Mouse (Mus musculus): ENCODE measurements around the gene AC161166.1.
"Not testable (repeated sequence)": the region's sequence is repeated elsewhere in the genome, so short reads cannot be mapped to it uniquely, and the experiment has no call there.

The AC161166.1 gene

DNA sequence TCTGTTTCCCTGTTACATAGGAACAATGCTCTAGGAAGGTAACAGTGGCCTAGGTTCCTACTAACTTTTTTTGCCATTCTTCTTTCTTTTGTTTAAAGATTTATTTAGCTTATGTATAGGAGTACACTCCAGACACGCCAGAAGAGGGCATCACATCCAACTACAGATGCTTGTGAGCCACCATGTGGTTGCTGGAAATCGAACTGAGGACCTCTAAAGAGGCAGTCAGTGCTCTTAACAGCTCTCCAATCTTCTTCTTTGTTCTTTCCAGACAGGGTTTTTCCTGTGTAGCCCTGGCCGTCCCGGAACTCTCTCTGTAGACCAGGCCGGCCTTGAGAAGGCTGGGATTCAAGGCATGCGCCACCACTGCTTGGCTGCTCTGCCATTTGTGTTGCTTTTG lies 12.7 kb upstream of the AC161166.1 start:
- no peak for DNase-seq

DNA sequence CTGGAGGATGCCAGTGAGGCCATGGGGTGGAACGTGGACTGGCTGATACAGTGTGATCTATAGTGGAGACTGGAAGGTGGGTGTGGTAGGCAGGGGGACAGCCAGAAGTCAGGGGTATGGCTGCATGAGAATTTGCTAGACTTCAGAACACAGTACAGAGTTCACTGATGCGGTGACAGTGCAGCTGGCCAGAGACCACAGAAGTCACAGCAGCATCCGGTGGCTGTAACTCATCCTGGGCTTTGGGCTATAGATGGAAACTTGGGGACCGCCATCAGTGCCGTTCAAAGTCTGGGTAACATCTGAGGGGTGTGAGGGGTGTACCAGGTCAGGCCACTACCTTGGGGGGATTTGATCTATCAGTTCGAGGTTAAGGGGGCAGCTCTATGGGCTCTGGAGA lies 11.5 kb upstream of the AC161166.1 start:
- DNase-seq = no peak

GRCm38 (mm10) chr7:24522805-24523204 lies 10.6 kb upstream of the AC161166.1 start:
- DNase-seq = no peak

GRCm38 (mm10) chr7:24520054-24520453 lies 7.8 kb upstream of the AC161166.1 start:
- DNase-seq = not testable (repeated sequence)

GRCm38 (mm10) chr7:24519130-24519529 lies 6.9 kb upstream of the AC161166.1 start:
- DNase-seq = no peak

DNA sequence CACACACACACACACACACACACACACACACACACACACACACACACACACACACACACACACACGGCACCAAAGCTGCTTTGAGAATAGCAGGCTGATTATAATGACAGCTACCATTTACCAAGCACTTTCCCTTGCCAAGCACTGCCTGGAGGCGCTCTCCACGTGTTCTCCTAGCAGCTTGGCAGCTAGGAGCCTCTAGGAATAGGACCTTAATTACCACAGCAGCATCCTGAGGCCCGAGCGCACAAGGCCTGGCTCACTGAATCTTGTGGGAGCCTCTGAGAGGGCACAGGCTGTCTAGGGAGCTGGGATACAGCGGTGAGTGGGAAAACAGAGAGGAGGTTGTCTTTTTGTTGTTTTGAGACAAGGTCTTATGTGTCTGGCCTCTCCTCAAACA lies 5.4 kb upstream of the AC161166.1 start:
- no peak for DNase-seq

- no peak for DNase-seq
Observed at GRCm38 (mm10) chr7:24517077-24517476, 4.8 kb upstream of the AC161166.1 start.

DNA sequence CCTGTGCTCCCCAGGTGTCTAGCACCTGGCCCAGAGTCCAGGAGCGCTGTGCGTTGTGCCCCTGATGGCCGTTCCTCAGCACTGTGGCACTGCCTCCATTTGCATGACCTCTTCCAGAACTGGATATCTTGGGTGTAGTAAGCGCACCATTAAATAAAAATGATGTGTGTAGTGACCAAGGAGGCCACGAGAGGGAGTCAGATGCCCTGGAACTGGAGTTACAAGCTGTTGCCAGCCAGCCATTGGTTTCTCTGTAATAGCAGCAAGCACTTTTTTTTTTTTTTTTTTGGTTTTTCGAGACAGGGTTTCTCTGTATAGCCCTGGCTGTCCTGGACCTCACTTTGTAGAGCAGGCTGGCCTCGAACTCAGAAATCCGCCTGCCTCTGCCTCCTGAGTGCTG lies 4.1 kb upstream of the AC161166.1 start:
- DNase-seq = not testable (repeated sequence)

DNA sequence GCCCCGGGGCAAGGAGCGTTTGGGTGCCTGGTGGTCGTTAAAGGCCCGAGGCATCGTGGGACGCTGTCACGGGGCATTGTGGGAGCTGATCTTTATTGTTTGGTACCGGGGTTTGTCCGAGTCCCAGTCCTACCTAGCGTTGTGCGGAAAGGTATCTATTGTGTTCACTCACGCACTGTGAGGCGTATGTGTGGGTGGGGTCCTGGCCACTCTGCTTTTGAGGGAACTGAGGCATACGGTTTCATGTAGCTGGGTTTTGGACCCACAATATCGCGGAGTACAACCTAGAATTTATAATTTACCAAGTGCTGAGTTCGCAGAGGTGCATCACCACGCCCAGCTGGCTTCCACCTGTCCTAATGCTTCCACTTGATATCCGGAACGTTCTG lies 4.5 kb downstream of the AC161166.1 start:
- no peak for DNase-seq

DNA sequence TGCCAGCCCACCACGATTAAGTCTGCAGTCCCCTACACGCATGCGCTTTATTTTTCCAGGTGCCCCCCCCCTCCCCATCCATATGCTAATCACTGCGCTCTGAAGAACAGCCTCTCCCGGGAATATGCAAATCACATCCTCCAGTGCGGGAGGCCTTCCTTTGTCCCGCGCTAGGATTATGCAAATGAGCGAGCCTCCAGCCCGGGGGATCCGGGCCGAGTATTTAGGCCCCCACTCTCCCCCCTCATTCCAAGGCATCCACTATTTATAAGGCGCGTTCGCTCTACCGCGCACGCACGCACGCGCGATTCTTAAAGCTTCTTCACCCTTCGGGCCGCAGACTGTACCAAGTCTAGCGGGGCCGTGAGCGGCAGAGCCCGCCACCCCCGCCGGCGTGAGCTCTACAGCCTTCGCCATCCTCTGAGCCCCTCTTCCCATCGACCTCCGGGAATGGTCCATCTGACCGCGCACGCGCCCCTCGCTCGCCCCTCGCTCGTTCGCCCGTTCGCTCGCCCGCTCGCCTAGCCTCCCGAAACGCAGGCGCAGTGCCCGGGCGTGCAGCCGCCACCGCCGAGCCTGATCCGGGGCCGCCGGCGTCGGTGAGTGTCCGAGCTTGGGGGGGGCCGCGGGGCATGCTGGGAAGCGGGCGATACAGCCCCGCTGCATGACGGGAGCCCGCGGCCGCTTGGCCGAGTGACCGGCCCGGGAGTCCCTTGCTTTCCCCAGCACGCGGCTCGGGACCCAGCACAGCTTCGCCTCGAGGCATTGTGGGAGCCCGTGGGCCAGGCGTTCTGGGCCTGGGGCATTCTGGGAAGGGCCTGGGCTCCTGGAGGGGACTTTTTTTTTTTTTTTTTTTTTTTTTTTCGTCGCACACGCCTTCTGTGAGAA lies 5.2 kb downstream of the AC161166.1 start, which contains the start of gene Zfp428:
Gene Zfp428, plus strand, starts transcription at position 169 of the 888 bp plus-strand sequence.
- DNase-seq = peak; percentile 90 to 91

- DNase-seq = peak; percentile 33 to 39
Observed at GRCm38 (mm10) chr7:24506476-24506837, 5.8 kb downstream of the AC161166.1 start.

DNA sequence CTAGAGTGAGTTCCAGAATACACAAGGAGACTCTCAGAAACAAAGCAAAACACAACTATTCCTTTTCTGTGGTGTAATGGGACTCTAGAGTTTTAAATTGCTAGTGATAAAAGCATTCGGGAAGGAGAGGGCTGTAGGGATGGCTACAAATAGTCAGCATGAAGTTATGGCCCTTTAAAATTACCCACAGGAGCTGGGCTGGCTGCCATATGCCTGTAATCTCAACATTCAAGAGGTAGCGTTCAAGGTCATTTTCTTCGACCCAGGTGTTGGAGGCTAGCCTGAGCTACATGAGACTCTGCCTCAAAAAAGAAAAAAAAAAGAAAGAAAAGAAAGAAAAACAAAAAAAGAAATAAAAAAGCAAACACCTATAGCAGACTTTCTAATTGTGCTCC lies 6.2 kb downstream of the AC161166.1 start:
- no peak for DNase-seq

GRCm38 (mm10) chr7:24505447-24506064 lies 6.7 kb downstream of the AC161166.1 start:
- DNase-seq = no peak

DNA sequence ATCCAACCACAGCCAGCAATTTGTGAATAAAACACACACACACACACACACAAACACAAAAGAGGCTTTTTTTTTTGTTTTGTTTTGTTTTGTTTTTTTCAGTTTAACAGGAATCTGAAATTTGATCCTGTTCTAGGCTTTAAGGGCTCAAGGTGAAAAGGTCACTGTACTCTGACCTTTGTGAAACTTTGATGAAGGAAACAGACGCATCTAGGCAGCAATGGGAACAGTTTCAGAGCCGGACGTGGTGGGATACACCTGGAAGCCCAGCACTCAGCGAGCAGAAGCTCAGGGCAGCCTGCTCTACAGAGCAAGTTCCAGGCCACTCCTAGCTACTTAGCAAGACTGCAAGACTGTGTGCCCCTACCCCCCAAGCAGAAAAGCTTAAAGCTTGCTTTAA lies 7.4 kb downstream of the AC161166.1 start:
- DNase-seq = no peak

DNA sequence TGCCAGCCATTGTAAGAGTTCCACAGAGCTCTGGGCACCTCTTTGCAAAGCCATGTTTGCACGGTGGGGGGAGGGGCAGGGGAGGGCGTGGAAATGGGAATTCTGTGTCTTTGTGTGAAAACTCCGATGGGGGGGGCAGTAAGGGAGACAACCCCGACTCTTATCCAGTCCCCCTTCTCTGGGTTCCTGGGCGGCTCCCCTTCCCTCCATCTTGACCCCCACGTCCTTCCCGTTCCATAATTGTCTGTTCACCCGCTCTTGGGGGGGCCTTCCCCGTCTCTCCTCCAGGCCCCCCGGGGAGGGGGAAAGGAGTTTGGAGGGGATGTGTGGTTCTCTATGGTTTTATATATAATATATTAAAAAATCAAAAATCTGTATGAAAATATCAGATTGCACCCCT lies 8.3 kb downstream of the AC161166.1 start:
- DNase-seq = no peak

- peak; percentile 52 to 57 for DNase-seq
Observed at GRCm38 (mm10) chr7:24501492-24501891, 10.8 kb downstream of the AC161166.1 start.

DNA sequence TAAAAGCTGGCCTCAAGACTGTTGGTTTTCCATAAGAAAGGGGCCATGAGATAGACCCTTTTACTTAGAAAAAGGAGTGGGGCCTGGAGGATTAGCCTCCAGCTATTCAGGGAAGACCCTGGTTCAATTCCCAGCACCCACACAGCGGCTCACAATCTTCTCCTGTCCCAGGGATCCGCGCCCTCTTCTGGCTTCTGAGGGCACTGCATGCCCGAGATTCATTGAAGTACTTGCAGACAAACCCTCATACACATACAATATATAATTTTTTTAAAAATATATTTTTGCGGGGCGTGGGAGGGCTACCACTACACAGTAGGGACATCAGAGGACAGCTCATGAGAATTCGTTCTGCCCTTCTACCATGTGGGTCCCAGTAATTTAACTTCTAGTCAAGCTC lies 11.3 kb downstream of the AC161166.1 start:
- DNase-seq = peak in 1 of 2 experiments; percentile 53

- DNase-seq = peak in 1 of 2 experiments; percentile 33
Observed at GRCm38 (mm10) chr7:24499856-24500577, 12.2 kb downstream of the AC161166.1 start.

DNA sequence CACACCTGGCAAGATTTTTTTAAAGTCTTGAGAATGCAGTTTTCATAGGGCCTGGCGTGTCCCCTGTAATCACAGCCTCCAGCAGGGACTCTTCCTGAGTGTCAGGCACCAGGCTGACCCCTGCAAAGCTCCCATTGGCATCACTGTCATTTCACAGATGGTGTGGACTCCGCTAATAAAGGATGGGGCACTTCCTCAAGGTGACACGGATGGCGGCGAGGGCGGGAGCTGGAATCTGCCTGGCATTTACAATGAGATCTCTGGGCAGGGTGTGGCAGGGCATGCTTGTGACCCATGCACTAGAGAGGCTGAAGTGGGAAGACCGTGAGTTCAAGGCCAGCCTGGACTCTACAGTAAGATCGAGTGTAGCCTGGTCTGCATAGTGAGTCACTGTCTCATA lies 24.0 kb downstream of the AC161166.1 start:
- DNase-seq = no peak

- no peak for DNase-seq
Observed at GRCm38 (mm10) chr7:24487403-24487802, 24.9 kb downstream of the AC161166.1 start.

DNA sequence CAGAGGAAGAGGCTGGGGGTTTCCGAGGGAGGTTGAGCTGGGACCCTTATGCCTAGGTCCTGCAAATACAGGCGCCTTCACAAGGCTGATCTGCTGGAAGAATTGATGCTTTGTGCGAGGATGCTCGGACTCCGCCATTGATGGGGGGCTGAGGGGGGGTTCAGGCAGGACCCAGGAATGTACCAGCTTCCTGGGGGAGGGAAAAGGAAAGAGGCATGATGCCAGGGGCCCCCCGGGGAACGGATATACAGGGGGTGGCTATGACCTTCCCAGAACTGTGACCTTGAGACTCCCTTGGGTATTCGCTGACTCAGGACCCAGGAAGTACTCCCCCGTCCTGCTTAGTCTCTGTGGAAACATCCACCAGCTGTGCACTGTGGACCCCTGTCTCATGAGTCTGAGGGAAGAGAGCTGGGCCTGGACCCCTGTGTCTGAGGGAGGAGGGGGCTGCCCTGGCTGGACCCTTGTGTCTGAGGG lies 25.6 kb downstream of the AC161166.1 start:
- no peak for DNase-seq

- no peak for DNase-seq
Observed at GRCm38 (mm10) chr7:24485481-24485880, 26.8 kb downstream of the AC161166.1 start.

- not testable (repeated sequence) for DNase-seq
Observed at GRCm38 (mm10) chr7:24483291-24483690, 29.0 kb downstream of the AC161166.1 start.
